Mouse (Mus musculus) kidney, postnatal 10 days (tissue): ENCODE data around the gene Neurl1b.

Experiments used
- DNase-seq: peaks from one replicate; pipeline ENCODE4 v3.0.0; 2021; ENCODE audit warnings: mixed read lengths

Neurl1b gene

GRCm38 (mm10) chr17:26405340-26406100, 9.1 kb upstream of the Neurl1b start:
- DNase-seq = no peak

DNA sequence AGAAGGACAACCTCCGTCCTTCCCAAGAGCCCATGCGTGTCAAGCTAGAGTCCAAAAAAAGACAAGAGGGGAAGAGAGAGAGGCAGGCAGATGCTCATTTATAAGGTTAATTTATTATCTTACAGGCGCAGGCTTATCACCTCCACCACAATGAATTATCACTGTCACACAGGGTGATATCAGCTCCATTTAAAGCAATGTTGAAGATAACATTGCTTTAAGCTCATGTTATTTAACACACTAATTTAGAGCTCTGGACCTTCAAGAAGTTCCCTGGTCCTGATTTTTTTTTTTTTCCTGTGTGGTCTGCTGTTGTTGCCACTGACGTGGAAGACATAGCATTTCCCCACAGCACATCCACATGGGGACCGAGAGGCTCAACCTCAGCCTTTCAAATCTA, 1.7 kb upstream of the Neurl1b start:
- DNase-seq = no peak

DNA sequence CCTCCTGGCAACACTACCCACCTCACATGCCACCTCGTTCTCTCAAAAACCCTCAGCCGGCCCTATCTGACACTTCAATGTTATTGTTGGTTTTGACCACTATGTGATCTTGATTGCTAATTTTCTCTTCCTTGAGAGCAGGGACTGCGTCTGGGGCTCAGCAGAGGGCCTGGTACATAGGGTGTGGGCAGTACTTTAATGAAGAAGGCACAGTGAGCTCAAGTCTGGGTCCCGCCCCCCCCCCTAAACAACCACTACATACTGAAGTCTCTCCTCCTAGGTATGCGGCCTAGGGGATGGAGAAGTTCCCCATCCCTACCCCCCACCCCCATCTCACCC, 476 bp upstream of the Neurl1b start:
- DNase-seq = no peak

DNA sequence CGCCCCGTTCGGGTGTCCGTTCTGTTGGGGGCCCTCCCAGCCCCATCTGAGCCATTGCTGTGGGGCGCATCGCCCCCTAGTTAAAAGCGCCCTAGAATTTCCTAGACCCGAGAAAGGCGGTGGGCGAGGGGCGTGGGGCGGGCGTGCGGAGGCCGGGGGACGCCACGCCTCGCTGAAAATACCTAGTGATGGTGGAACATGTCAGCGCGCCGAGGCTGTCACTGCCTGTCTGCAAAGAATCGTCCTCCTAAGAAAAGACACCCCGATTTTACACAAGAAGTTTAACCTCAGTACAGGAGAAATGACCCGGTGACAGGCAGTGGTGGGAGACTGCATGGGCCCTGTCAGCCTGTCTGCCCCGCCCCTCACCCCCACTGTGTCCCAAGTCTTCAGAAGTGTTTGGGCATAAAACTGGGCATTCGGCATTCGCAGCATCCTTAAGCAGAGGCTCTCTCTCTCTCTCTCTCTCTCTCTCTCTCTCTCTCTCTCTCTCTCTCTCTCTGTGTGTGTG, 781 bp downstream of the Neurl1b start:
- DNase-seq = peak; percentile 48

DNA sequence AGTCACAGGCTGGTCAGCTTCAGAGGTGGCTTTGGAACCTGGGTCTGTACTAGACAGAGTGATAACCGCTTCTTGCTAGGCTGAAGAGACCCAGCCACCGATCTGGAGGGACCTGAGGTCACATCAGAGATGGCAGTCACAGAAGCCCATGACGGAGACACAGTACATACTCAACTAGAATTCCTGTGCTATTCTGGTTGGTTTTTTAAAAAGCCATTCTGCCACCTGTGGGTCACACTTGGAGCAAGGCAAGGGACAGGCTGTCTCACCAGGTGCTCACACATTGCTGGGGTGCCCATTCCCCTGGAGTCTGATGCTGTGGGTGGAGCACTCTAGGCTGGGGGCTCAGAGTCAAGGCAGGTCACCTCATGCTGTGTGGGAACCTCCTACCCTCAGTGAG, 1.5 kb downstream of the Neurl1b start:
- DNase-seq = no peak

DNA sequence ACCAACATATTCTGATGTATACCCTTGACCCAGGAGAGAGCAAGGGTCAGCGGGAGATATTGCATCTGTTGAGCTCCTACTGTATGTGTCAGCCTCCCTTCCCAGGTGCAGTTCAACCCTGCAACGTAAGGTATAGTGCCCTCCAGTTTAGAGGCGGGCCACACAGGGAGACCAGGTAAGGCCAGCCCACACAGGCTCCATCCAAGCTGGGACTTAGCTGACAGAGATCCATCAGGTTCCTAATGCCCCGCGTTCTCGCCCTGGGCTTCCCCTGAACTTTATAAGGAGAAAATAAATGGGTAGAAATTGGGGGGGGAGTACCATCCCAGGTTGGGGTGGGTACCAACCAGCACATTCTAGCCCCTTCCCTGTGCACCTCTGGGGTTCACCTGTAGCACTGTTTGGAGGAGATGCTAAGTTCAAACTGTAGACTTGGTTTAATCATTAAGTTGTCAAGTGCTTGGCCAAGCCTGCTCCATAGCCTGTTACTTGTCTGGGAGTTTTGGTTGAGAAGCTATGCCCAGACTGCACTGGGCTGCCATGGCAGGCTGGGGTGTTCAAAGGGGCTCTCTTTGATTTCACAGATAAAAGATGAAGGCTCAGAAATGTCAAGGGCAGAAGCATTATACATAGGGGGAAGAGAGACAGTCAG, 3.3 kb downstream of the Neurl1b start:
- DNase-seq = no peak

DNA sequence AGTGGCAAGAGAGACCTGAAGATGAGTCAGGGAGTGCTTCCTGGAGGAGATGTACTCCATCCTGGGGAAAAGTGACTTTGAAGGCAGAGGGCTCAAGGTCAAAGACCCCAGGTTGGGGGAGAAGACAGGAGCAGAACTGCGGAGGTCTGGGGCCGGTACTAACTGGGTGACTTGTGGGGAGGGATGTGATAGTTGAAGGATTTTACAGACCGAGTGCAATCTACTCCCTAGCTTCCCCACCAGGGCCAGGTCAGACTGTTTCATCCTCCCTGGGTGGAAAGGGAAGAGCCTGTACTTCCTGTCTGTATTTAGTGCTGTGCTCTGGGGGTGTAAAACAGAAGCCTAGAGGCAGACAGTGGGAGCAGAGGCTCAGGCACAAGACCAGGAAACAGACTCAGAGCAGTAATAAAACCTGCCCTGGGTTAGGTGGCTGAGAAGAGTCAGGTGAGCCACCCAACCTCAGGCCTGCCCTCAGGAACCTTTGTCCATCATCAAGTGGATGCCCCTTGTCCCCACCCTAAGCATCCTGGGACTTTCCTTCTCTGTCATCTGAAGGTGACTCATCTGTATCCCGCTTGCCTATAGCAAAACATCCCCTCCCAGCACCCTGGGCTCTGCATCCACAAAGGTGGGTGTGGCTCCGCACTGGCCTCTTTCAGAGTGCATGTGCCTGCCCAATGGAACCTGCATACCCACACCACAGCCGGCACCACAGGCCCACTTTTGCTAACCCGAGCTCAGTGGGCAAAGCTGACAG, 6.0 kb downstream of the Neurl1b start:
- peak; percentile 37 for DNase-seq

- peak; percentile 63 for DNase-seq
Observed at GRCm38 (mm10) chr17:26421561-26421960, 6.9 kb downstream of the Neurl1b start.

DNA sequence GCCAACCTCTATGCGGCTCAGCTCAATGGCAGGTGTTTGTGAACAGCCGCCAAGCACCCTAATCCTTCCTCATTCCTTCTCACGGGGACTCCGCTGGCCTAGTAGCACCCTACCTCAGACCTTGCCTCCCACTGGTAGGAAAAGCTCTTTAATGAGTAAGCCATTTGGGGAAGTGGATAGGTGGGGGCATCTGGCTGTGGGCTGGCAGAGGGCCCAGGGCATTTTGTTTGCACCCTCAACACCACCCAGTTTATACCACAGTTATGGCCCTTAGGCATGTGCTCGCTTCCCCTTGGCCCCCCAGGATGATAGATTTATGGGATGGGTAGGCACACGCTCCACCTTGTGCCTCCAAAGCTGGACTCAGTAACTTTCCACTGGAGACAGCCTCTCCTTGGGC, 7.8 kb downstream of the Neurl1b start:
- peak; percentile 88 for DNase-seq

DNA sequence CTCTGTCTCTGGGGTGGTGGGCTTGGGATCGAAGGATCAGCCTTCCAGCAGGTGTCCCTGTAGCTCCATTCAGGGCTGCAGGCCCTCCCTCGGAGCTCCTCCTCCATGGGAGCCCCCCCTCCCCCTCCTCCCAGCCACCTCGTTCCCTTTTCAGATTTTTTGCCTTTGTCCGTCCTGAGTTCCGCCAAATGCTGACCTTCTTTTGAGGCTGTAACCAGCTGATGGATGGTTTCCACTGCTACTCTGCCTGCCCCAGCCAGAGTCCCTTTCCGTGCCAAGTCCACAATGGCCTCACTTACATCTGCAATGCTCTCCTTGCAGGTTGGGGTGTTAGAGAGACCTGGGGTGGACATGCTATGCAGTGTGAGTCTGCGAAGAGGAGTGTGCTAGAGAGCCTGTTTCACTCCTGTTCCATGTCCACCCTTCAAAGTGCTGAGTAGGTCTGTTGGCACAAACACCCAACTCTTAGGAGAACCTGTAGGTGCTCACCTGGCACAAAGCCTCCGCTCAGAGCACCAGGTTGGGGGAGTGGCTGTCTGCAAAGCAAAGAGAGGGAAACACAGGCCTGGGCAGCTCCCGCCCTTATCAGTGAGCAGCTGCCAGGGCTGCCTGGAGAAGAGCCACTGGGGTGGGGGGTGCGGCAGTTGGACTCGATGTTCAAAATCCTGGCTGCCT, 9.5 kb downstream of the Neurl1b start:
- DNase-seq = peak; percentile 80

DNA sequence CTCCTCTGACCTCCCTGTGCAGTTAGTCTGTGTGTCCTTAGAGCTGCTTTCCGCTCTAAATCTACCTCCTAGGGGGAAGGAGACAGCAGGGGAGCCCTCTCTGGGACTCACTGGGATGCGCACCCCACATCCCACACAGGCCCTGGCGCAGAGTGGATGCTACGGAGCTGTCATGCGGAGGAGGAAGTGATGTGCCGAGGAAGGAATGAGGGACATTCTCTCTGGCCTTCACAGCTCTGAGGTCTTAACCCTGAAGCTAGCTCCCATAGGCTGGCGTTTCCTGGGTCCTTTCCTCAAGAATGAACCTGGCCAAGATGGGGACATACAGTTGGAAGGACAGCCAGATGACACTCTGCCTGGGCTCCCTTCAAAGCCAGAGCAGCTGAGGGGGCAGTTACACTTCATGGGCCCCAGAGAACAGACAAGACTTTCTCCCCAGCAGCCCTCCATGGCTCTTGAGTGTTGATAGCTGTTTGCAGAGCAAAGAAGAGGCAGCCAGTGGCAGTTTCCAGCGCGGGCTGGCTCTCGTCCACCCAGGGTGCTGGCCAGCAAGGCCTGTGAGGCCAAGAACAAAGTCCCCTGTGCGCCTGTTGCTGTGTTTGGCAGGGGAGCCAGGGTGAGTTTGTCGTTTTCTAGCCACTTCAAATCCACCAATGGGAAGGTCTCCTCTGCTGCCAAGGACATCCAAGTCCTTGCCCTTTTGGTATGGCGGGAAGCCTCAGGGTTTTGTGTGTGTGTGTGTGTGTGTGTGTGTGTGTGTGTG, 10.5 kb downstream of the Neurl1b start:
- peak; percentile 88 for DNase-seq

DNA sequence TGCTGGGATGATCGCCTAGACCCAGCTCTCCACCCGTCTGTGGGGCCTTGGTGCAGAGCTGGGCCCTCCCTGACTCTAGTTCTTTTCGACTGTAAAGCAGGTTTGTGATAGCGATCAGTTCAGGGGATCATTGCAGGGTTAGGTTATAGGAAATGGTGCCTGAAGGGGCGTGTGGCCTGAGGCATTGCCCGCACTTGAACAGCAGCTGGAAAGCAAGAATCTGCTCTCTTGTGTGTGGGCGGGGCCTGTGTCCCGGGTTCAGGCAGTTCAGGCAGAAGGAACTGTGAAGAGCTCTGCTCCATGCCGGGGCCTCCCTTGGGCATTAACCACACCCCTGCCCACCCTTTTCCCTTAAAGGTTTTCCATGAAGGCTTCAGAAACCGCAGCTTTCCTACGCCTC, 18.7 kb downstream of the Neurl1b start:
- DNase-seq = no peak

DNA sequence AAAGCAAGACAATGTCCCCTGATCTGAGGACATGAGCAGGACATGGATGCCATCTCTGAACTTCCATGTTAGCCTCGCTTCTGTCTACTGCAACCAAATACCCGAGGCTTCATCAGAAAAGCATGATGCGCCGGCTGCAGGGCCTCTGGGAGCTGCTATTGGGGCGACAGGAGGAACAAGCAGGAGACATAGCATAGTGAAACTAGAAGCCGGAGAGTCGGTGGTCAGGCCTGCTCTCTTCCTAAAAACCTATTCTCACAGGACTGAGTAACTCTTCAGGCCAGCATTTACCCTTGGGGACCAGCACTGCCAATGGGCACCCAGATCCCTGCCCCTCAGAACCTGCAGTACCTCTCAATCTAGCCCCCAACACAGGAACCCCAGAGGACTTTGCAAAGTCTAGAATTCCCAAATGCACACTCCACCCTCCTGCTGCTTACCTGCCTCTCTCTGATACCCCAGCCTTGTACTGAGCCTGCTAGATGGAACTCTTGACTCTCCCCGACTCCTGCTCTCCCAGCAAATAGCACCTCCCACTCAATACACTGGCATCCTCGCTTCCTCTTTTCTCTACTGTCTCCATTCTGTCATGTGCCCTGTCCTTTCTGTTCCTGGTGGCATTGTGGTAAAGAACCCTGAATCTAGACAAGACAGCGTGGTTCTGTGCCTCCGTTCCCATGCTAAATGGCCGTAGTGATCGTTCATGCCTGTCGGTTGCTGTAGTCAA, 22.6 kb downstream of the Neurl1b start:
- DNase-seq = no peak

GRCm38 (mm10) chr17:26439001-26439400, 24.4 kb downstream of the Neurl1b start:
- DNase-seq = no peak

DNA sequence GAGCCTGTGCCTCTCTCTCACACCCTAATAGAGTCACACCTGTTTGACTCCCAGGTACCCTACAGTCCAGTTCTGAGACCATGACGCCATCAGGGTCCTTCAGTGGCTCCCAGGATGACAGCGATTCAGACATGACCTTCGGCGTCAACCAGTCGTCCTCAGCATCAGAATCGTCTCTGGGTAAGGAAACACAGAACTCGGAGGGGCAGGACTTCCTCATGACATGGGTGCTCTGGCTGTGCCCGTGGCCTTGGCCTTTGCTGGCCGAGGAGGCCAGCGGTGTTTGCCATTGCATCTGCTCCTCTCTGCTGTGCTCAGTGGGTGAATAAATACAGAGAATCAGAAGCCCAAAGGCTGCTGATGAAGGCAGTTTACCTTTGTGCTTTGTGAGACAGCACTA, 26.4 kb downstream of the Neurl1b start:
- DNase-seq = no peak

- no peak for DNase-seq
Observed at GRCm38 (mm10) chr17:26442197-26442596, 27.6 kb downstream of the Neurl1b start.

DNA sequence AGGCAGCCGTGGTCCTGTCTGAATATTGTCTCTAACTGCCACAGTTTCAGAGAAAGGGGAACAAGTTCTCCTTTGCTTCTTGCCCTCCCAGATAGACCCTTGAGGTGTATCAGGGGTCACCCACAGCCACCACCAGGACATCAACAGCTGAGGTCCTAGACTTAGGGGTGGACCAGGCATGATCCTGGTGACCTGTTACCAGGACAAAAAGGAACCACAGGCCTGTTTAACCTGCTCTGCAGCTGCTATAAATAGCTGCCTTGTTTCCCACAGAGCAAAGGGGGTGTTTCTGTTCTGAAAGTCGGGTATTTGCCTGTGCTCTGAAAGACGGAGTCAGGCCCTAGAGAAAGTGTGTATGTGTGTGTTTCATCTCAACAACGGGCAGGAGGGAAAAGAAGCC, 29.2 kb downstream of the Neurl1b start:
- no peak for DNase-seq

- DNase-seq = no peak
Observed at GRCm38 (mm10) chr17:26449472-26449871, 34.8 kb downstream of the Neurl1b start.

DNA sequence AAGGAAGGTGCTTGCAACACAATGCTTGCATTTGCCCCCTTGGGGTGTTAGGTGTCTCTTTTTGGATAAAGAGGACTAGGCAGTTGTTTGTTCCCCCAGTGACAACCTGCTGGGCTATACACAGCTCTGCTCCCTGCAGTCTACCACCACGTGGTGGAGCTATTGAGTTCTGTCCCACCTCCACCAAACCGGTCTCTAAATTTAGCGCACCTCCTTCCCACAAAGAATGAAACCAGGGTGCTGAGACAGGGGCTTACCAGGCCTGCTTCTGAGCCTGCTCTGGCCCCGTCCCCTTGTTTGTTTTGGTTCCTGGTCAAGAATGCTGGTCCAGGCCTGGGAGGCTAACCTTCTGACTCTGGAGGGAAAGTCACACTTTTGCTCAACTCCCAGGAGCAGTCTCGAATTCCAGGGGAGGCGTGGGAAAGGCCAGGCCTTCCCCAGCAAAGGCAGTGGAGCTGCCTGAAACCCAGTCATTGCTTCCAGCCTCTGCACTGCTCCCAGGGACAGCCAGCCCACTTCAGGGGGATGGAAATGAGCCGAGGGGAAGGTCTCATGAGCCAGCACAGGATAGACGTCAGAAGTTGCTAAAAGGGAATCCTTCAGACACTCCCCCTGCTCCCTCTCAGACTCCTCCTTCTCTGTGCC, 37.1 kb downstream of the Neurl1b start:
- peak; percentile 79 for DNase-seq

- DNase-seq = peak; percentile 83
Observed at GRCm38 (mm10) chr17:26452371-26452972, 37.8 kb downstream of the Neurl1b start.

- DNase-seq = no peak
Observed at GRCm38 (mm10) chr17:26457506-26457905, 42.9 kb downstream of the Neurl1b start.
